In genomic region chr3:66981101-66981661, GRCm38 (mm10) we compare ENCODE assay signal across 8 mouse cellular contexts. TPM values are rescaled to one million over a fixed set of nuclear protein-coding genes. Genes with fewer than 3 reads are reported as not detected.
DNase-seq lines count a peak whose midpoint lies in the region; ATAC-seq lines count a peak whose summit lies in the region.

TSS of gene Rsrc1 (plus strand) at chr3:66981390.

- peak within 1 kb of the TSS; percentile 63 for H3K4me2 ChIP-seq in forebrain, embryonic 15.5 days (replicated peaks)

- peak within 1 kb of the TSS; percentile 34 for H3K4me3 ChIP-seq in erythroblast, embryonic 14.5 days (replicated peaks)
- H3K4me3 ChIP-seq in forebrain, embryonic 15.5 days, result peak within 1 kb of the TSS; percentile 41
- H3K4me3 ChIP-seq in hindbrain, embryonic 10.5 days, result peak within 1 kb of the TSS; percentile 62
- H3K4me3 ChIP-seq in megakaryocyte, embryonic 14.5 days (replicated peaks), result peak within 1 kb of the TSS; percentile 92

- under 1% methylated on average over 52 of the region's 62 CpGs for WGBS in forebrain, embryonic 15.5 days
- under 1% methylated on average over 57 of the region's 62 CpGs for WGBS in hindbrain, embryonic 10.5 days

- peaks cover 17% of the 10 kb centered on the region; the same call in 1 of the 2 replicates for H3K9me3 ChIP-seq in erythroblast, embryonic 14.5 days (ENCODE audit: control insufficient read depth, low read length)
- no peaks in the 10 kb centered on the region for H3K9me3 ChIP-seq in forebrain, embryonic 15.5 days
- no peaks in the 10 kb centered on the region for H3K9me3 ChIP-seq in hindbrain, embryonic 10.5 days
- peaks cover 7% of the 10 kb centered on the region; the same call in 1 of the 2 replicates for H3K9me3 ChIP-seq in megakaryocyte, embryonic 14.5 days

- H3K36me3 ChIP-seq in erythroblast, embryonic 14.5 days (ENCODE audit: control insufficient read depth), result no peaks in the 10 kb centered on the region
- H3K36me3 ChIP-seq in forebrain, embryonic 15.5 days, result no peaks in the 10 kb centered on the region
- H3K36me3 ChIP-seq in hindbrain, embryonic 10.5 days, result no peaks in the 10 kb centered on the region
- no peaks in the 10 kb centered on the region for H3K36me3 ChIP-seq in megakaryocyte, embryonic 14.5 days (replicated peaks; ENCODE audit: low read length)

- H3K27me3 ChIP-seq in erythroblast, embryonic 14.5 days (ENCODE audit: control insufficient read depth), result peaks cover 99% of the 10 kb centered on the region
- H3K27me3 ChIP-seq in forebrain, embryonic 15.5 days, result peaks cover 66% of the 10 kb centered on the region
- H3K27me3 ChIP-seq in hindbrain, embryonic 10.5 days (ENCODE audit: insufficient read depth, poor library complexity, severe bottlenecking), result peaks cover 91% of the 10 kb centered on the region
- peaks cover 76% of the 10 kb centered on the region for H3K27me3 ChIP-seq in megakaryocyte, embryonic 14.5 days (replicated peaks)

- no peak for ATAC-seq in erythroblast, adult 5-6 weeks (replicated peaks; ENCODE audit: low FRiP score, poor library complexity, severe bottlenecking)
- peak; percentile 7; the same call in 1 of the 2 replicates for ATAC-seq in forebrain, embryonic 15.5 days (replicated peaks)

- H3K4me1 ChIP-seq in erythroblast, embryonic 14.5 days (ENCODE audit: control insufficient read depth), result peaks cover 20% of the 10 kb centered on the region
- peaks cover 28% of the 10 kb centered on the region for H3K4me1 ChIP-seq in forebrain, embryonic 15.5 days
- H3K4me1 ChIP-seq in hindbrain, embryonic 10.5 days (replicated peaks), result peaks cover 41% of the 10 kb centered on the region
- peaks cover 45% of the 10 kb centered on the region for H3K4me1 ChIP-seq in megakaryocyte, embryonic 14.5 days

- no peak within 1 kb of the TSS for H3K9ac ChIP-seq in forebrain, embryonic 15.5 days (replicated peaks)

- DNase-seq in adrenal gland, adult 2 months, result peak; percentile 90
- peak; percentile 75 for DNase-seq in hindbrain, embryonic 10.5 days (ENCODE audit: low spot score)
- DNase-seq in left cerebral cortex, adult 8-10 months (ENCODE audit: low spot score in 2 of 2), result no peak
- peak; percentile 59 for DNase-seq in testis, postnatal 10 days (ENCODE audit: low spot score)

- H3K27ac ChIP-seq in forebrain, embryonic 15.5 days (replicated peaks), result no peak within 1 kb of the TSS
- peak within 1 kb of the TSS; percentile 81 for H3K27ac ChIP-seq in hindbrain, embryonic 10.5 days

RNA-seq across cellular contexts. Expression of gene Rsrc1, which starts in this region (rescaled TPM):
- polyA plus RNA-seq in erythroblast, embryonic 14.5 days (2012), result 0.32 and 0.43 TPM in 2 replicates
- 5.0 and 6.7 TPM in 2 replicates for total RNA-seq in erythroblast, adult 5-6 weeks (2015; ENCODE audit: low replicate concordance)
- 4.2 and 6.8 TPM in 2 replicates for total RNA-seq in erythroblast, adult 5-6 weeks (2017; ENCODE audit: low replicate concordance)
- total RNA-seq in adrenal gland, adult 2 months (2021), result 10 to 100 TPM; 32.0 to 33.8 TPM
- polyA plus RNA-seq in adrenal gland, adult 2 months (2012; rRNA removed), result 1.5 and 2.2 TPM in 2 replicates
- polyA plus RNA-seq in forebrain, embryonic 15.5 days (2015; fragmentation: Nextera tagmentation; extraction: Ambion mirVana), result 27.2 and 27.6 TPM in 2 replicates
- 31.7 and 38.2 TPM in 2 replicates for polyA plus RNA-seq in hindbrain, embryonic 10.5 days (2016; fragmentation: Nextera tagmentation; extraction: Ambion mirVana)
- total RNA-seq in left cerebral cortex, adult 8-10 months (2022), result 10 to 100 TPM; 42.2 to 45.5 (median 42.7) TPM
- polyA plus RNA-seq in megakaryocyte, embryonic 14.5 days (2012; ENCODE audit: insufficient read depth, low replicate concordance), result 2.0 and 15.3 TPM in 2 replicates

Comparison
In these comparisons a context has a peak if more than half of its experiments do, and no peak if none do; other contexts are left out.
1. RNA of gene Rsrc1 (total RNA-seq): 42.2 to 45.5 TPM in left cerebral cortex, adult 8-10 months and 32.0 to 33.8 TPM in adrenal gland, adult 2 months; 4.2 to 6.8 TPM in erythroblast, adult 5-6 weeks; every median in the first group is over 4 times any median in the second.
2. H3K4me3 ChIP-seq: peak in every context shown above with its lines; median percentile 92 in megakaryocyte, embryonic 14.5 days; 62 in hindbrain, embryonic 10.5 days; 41 in forebrain, embryonic 15.5 days; 34 in erythroblast, embryonic 14.5 days.
3. DNase-seq: peak in adrenal gland, adult 2 months (single experiment), hindbrain, embryonic 10.5 days (single experiment) and testis, postnatal 10 days (single experiment); none in left cerebral cortex, adult 8-10 months (0 of 2).